Mouse (Mus musculus): Measurements from ENCODE around the gene Nmt1.
A peak's percentile ranks its signal among the peaks of the same experiment; 100 is the strongest.

The Nmt1 gene

GRCm38 (mm10) chr11:103111881-103112551, 84.0 kb downstream of the Nmt1 start:
- no peaks in the 10 kb centered on the region for H3K27me3 ChIP-seq (ENCODE audit: control insufficient read depth, insufficient read depth, low read length, poor library complexity, severe bottlenecking)
- no peak for DNase-seq (ENCODE audit: low read depth, low spot score)
- H3K36me3 ChIP-seq (ENCODE audit: control insufficient read depth, insufficient read depth, low read length, poor library complexity, severe bottlenecking), result no peaks in the 10 kb centered on the region; the same call in 1 of the 2 replicates

- H3K27me3 ChIP-seq (ENCODE audit: control insufficient read depth, insufficient read depth, low read length, poor library complexity, severe bottlenecking), result no peaks in the 10 kb centered on the region
- no peaks in the 10 kb centered on the region; the same call in 1 of the 2 replicates for H3K36me3 ChIP-seq (ENCODE audit: control insufficient read depth, insufficient read depth, low read length, poor library complexity, severe bottlenecking)
- no peak for DNase-seq (ENCODE audit: low read depth, low spot score)
Observed at GRCm38 (mm10) chr11:103112552-103112912, 84.5 kb downstream of the Nmt1 start.

- H3K27me3 ChIP-seq (ENCODE audit: control insufficient read depth, insufficient read depth, low read length, poor library complexity, severe bottlenecking), result no peaks in the 10 kb centered on the region
- DNase-seq (ENCODE audit: low read depth, low spot score), result no peak
- H3K36me3 ChIP-seq (ENCODE audit: control insufficient read depth, insufficient read depth, low read length, poor library complexity, severe bottlenecking), result no peaks in the 10 kb centered on the region; the same call in 1 of the 2 replicates
Observed at GRCm38 (mm10) chr11:103113005-103113404, 85.0 kb downstream of the Nmt1 start.

- Histone ChIP-seq H3K27me3 (ENCODE audit: control insufficient read depth, insufficient read depth, low read length, poor library complexity, severe bottlenecking) (no peaks in the 10 kb centered on the region), H3K36me3 (ENCODE audit: control insufficient read depth, insufficient read depth, low read length, poor library complexity, severe bottlenecking) (no peaks in the 10 kb centered on the region; the same call in 1 of the 2 replicates)
- DNase-seq (ENCODE audit: low read depth, low spot score), result no peak
Observed at GRCm38 (mm10) chr11:103113771-103114170, 85.8 kb downstream of the Nmt1 start.

GRCm38 (mm10) chr11:103114270-103114943, 86.4 kb downstream of the Nmt1 start:
- DNase-seq (ENCODE audit: low read depth, low spot score), result no peak
- H3K27me3 ChIP-seq (ENCODE audit: control insufficient read depth, insufficient read depth, low read length, poor library complexity, severe bottlenecking), result no peaks in the 10 kb centered on the region
- H3K36me3 ChIP-seq (ENCODE audit: control insufficient read depth, insufficient read depth, low read length, poor library complexity, severe bottlenecking), result no peaks in the 10 kb centered on the region; the same call in 1 of the 2 replicates

GRCm38 (mm10) chr11:103115163-103116007, 87.4 kb downstream of the Nmt1 start:
- DNase-seq (ENCODE audit: low read depth, low spot score), result peak; percentile 89
- Histone ChIP-seq H3K27me3 (ENCODE audit: control insufficient read depth, insufficient read depth, low read length, poor library complexity, severe bottlenecking) (no peaks in the 10 kb centered on the region), H3K36me3 (ENCODE audit: control insufficient read depth, insufficient read depth, low read length, poor library complexity, severe bottlenecking) (no peaks in the 10 kb centered on the region; the same call in 1 of the 2 replicates)

- H3K36me3 ChIP-seq (ENCODE audit: control insufficient read depth, insufficient read depth, low read length, poor library complexity, severe bottlenecking), result no peaks in the 10 kb centered on the region; the same call in 1 of the 2 replicates
- no peaks in the 10 kb centered on the region for H3K27me3 ChIP-seq (ENCODE audit: control insufficient read depth, insufficient read depth, low read length, poor library complexity, severe bottlenecking)
- DNase-seq (ENCODE audit: low read depth, low spot score), result peak; percentile 100
Observed at GRCm38 (mm10) chr11:103116008-103116818, 88.2 kb downstream of the Nmt1 start, which contains the start of gene Hexim1. TSS of gene Hexim1 (plus strand) at chr11:103116231.

- Histone ChIP-seq H3K36me3 (ENCODE audit: control insufficient read depth, insufficient read depth, low read length, poor library complexity, severe bottlenecking) (no peaks in the 10 kb centered on the region; the same call in 1 of the 2 replicates), H3K27me3 (ENCODE audit: control insufficient read depth, insufficient read depth, low read length, poor library complexity, severe bottlenecking) (no peaks in the 10 kb centered on the region)
- DNase-seq (ENCODE audit: low read depth, low spot score), result peak; percentile 81
Observed at GRCm38 (mm10) chr11:103116959-103117590, 89.1 kb downstream of the Nmt1 start.

GRCm38 (mm10) chr11:103117591-103118009, 89.6 kb downstream of the Nmt1 start:
- Histone ChIP-seq H3K27me3 (ENCODE audit: control insufficient read depth, insufficient read depth, low read length, poor library complexity, severe bottlenecking) (no peaks in the 10 kb centered on the region), H3K36me3 (ENCODE audit: control insufficient read depth, insufficient read depth, low read length, poor library complexity, severe bottlenecking) (no peaks in the 10 kb centered on the region; the same call in 1 of the 2 replicates)
- DNase-seq (ENCODE audit: low read depth, low spot score), result peak; percentile 27
